Mouse (Mus musculus) midbrain, postnatal 0 days (tissue): Measurements from ENCODE around the gene 2010315B03Rik. TPM values are rescaled to one million over a fixed set of nuclear protein-coding genes. Genes with fewer than 3 reads are reported as not detected.

ENCODE experiments used
- ATAC-seq: fragments of 200-750 bp; cut with Nextera tagmentation; 2 replicates; pipeline ENCODE4 v1.8.0; 2017; ENCODE audit warnings: moderate number of reproducible peaks, mild to moderate bottlenecking, moderate TSS enrichment, moderate library complexity; ENCODE audit not compliant: low FRiP score
- DNase-seq: peaks from one replicate; pipeline ENCODE4 v3.0.0-alpha.2; 2015; ENCODE audit warnings: low spot score
- H3K27ac ChIP-seq: fragments of 300-500 bp; sonication (generic); 2 replicates; pipeline ENCODE4 v1.5.1; 2014; ENCODE audit warnings: low read depth, mild to moderate bottlenecking, low read length, mixed read lengths
- H3K27me3 ChIP-seq: fragments of 300-500 bp; sonication (generic); 2 replicates; pipeline ENCODE4 v1.6.1; 2014; ENCODE audit warnings: low read length, control low read depth, mixed read lengths; ENCODE audit not compliant: insufficient read depth
- H3K36me3 ChIP-seq: fragments of 300-500 bp; sonication (generic); 2 replicates; pipeline ENCODE4 v1.6.1; 2014; ENCODE audit warnings: low read length, control low read depth, mixed read lengths; ENCODE audit not compliant: insufficient read depth
- H3K4me1 ChIP-seq: fragments of 300-500 bp; sonication (generic); 2 replicates; pipeline ENCODE4 v1.6.1; 2014; ENCODE audit warnings: mild to moderate bottlenecking, control low read depth, antibody characterized with exemption, low read length, mixed read lengths; ENCODE audit not compliant: insufficient read depth
- H3K4me2 ChIP-seq: fragments of 300-500 bp; sonication (generic); 2 replicates; pipeline ENCODE4 v1.6.1; 2014; ENCODE audit warnings: low read depth, mild to moderate bottlenecking, low read length, mixed read lengths; ENCODE audit not compliant: poor library complexity, severe bottlenecking
- H3K4me3 ChIP-seq: fragments of 300-500 bp; sonication (generic); 2 replicates; pipeline ENCODE4 v1.5.1; 2014; ENCODE audit warnings: low read depth, mild to moderate bottlenecking, low read length, moderate library complexity
- H3K9ac ChIP-seq: fragments of 300-500 bp; sonication (generic); replicated peaks from 2 replicates; pipeline ENCODE4 v1.6.1; 2014; ENCODE audit warnings: mild to moderate bottlenecking, low read length, moderate library complexity, mixed read lengths; ENCODE audit not compliant: poor library complexity, severe bottlenecking
- H3K9me3 ChIP-seq: fragments of 300-500 bp; sonication (generic); 2 replicates; pipeline ENCODE4 v1.6.1; 2016; ENCODE audit warnings: low read length, control low read depth
- CTCF ChIP-seq: IDR thresholded peaks from 2 replicates; pipeline ENCODE4 v1.5.1; 2016; ENCODE audit warnings: antibody characterized with exemption, mild to moderate bottlenecking
- WGBS: fragments of 180-500 bp; shearing (Covaris S2); extraction: QIAGEN DNeasy Blood & Tissue Kit; methylation state at CpG from one replicate; pipeline ENCODE4 v1.1.7; 2014; 5-methylcytosine and 5-hydroxymethylcytosine counted together
- polyA plus RNA-seq: library from polyadenylated mRNA; unstranded; fragments of >200 nt; fragmentation: Nextera tagmentation; extraction: Ambion mirVana; gene quantifications from 2 replicates; pipeline ENCODE4 v1.2.1, GENCODE M21; 2015
- total RNA-seq: library from RNA; depleted of rRNA; stranded (reverse); fragments of >200 nt; gene quantifications from 2 replicates; pipeline ENCODE4 v1.2.3, GENCODE M21; 2014; rRNA removed

2010315B03Rik gene
- total RNA-seq (9.7 and 17.3 TPM in 2 replicates), polyA plus RNA-seq (13.1 and 13.6 TPM in 2 replicates)

DNA sequence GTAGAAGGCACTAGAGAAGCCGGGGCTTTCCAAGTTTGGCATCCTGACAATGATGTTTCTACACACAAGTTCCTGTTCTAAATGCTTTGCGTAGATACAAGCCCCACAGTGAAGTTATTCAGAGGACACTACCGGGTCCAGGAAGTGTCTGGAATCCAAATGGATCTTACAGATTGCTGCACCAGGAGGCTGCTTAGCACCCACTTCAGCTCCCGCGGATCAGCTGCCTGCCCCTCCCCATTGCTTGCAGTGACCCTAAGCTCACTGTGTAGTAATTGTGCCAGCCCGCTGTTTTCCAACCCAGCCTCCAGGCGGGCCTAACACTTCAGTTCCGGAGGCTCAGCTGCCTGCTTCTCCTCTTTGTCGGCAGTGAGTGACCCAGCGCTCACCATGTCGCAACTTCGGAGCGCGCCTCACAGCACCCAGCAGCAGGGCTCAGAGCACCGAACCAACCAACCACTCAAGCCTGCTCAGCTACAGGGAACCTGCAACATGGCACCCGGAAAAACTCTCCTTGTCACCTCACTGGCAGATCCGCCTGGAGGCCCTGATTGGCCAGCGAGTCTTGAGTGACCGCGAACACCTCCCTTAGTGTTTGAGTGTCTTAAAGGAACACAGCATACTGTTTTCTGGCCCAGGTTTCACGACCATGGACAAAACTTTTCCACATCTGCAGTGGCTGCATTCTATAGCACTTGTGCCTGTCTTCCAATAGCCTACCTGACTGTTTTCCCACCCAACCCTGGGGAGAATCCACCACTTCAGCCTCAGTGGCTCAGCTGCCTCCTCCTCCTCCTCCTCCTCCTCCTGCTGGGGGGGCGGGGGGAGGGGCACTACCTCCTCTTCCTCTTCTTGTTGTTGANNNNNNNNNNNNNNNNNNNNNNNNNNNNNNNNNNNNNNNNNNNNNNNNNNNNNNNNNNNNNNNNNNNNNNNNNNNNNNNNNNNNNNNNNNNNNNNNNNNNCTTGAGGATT is at the start of gene 2010315B03Rik:
TSS of gene 2010315B03Rik (minus strand) at position 526 of the 972 bp plus-strand sequence.
- Histone ChIP-seq H3K4me2 (peak within 1 kb of the TSS; percentile 42), H3K27ac (peak within 1 kb of the TSS; percentile 86), H3K36me3 (no peaks in the 10 kb centered on the region), H3K9me3 (no peaks in the 10 kb centered on the region), H3K4me3 (peak within 1 kb of the TSS; percentile 65), H3K27me3 (no peaks in the 10 kb centered on the region), H3K4me1 (peaks cover 2% of the 10 kb centered on the region; the same call in 1 of the 2 replicates), H3K9ac (peak within 1 kb of the TSS; percentile 79)
- TF ChIP-seq CTCF, result peak; percentile 16; the same call in 1 of the 2 replicates
- WGBS, result 2% methylated on average over 21 of the region's 22 CpGs
- ATAC-seq, result peak; percentile 100
- DNase-seq, result peak; percentile 94

DNA sequence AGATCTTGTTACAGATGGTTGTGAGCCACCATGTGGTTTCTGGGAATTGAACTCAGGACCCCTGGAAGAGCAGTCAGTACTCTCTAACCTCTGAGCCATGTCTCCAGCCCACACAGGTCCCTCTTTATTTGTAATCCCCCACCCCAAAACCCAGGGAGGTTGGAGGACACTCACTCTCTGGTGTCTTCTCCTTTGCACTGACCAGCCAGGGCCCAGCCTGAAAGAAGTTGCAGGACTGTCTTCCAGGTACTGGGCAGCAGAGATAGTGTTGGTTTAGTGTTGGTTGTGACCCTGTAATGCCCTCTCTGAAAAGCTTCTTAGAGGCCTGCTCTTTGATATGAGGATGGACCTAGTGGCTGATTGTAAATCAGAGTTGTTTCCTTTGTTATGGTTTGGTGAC is 994 bp downstream of the 2010315B03Rik start:
- H3K27me3 ChIP-seq, result no peaks in the 10 kb centered on the region
- no peaks in the 10 kb centered on the region for H3K36me3 ChIP-seq
- no peak overlapping the region for H3K9ac ChIP-seq
- TF ChIP-seq CTCF, result no peak
- H3K4me1 ChIP-seq, result peaks cover 2% of the 10 kb centered on the region; the same call in 1 of the 2 replicates
- 0 out of 2 replicates have a peak overlapping the region, but pooled peaks have one; percentile 86 for H3K27ac ChIP-seq
- H3K9me3 ChIP-seq, result no peaks in the 10 kb centered on the region
- H3K4me3 ChIP-seq, result peak overlapping the region; percentile 65
- H3K4me2 ChIP-seq, result peak overlapping the region; percentile 42
- ATAC-seq (no peak), DNase-seq (no peak)

DNA sequence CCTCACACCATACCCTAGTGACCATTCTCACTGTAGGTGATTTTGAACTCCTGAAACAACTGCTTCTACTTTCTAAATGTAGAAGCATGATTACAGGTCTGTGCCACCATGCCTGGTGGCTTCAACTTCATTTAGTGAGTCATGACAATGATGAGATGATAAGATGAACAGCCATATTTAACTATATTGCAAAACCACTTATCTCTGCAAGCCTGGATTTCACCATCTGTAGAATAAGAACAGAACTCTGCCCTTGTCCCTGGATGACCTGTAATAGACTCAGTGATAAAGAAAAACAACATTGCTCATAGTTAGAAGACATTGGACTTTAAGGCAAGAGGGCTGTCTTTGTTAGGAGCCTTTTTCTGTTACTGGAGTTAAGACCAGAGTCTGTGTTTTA is 24.2 kb downstream of the 2010315B03Rik start:
- Histone ChIP-seq H3K27me3 (no peaks in the 10 kb centered on the region), H3K27ac (no peak overlapping the region), H3K9ac (no peak overlapping the region), H3K4me3 (no peak overlapping the region), H3K36me3 (0 out of 2 replicates have a peak, but pooled peaks cover 4% of the 10 kb centered on the region), H3K4me2 (no peak overlapping the region), H3K4me1 (no peaks in the 10 kb centered on the region), H3K9me3 (peaks cover 4% of the 10 kb centered on the region; the same call in 1 of the 2 replicates)
- no peak for TF ChIP-seq CTCF
- ATAC-seq (no peak), DNase-seq (no peak)

DNA sequence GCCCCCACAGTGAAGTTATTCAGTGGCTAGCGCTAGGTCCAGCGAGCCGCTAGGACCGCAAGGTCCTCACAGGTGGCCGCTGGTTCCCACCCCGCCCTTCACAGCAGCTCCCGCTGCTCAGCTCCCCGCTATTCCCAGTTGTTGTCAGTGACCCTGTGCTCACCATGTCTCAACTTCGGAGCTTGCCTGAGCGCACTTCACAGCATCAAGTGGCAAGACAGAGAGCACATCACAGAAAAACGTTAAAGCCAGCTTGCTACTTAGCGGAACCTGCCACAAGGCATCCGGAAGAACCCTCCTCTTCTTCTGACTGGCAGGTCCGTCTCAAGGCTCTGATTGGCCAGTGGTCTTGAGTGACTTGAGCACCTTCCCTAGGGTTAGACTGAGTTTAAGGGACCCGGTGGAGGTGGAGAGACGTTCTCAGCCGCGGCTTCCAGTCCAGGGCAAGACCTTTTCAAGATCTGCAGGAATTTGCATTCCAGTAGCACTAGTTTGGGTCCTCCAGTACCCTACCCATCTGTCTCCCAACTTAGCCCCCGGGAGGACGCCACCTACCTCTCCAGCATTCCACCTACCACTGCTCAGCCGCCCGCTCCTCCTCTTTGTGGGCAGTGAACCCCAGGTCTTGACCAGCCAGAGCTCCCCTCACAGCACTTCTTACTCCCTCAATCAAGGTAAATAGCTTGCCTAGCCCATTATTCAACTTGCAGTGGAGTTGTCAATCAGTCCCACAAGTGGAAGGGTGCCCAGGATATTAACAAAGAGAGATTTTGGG is 30.4 kb downstream of the 2010315B03Rik start:
- Histone ChIP-seq H3K4me1 (peaks cover 7% of the 10 kb centered on the region; the same call in 1 of the 2 replicates), H3K4me3 (peak overlapping the region; percentile 77), H3K27ac (peak overlapping the region; percentile 84), H3K27me3 (no peaks in the 10 kb centered on the region), H3K9me3 (no peaks in the 10 kb centered on the region), H3K4me2 (peak overlapping the region; percentile 84), H3K36me3 (peaks cover 9% of the 10 kb centered on the region), H3K9ac (peak overlapping the region; percentile 62)
- ATAC-seq (peak; percentile 96), DNase-seq (peak; percentile 94)
- peak; percentile 36 for TF ChIP-seq CTCF
- WGBS, result 0% methylated on average over 22 of the region's 22 CpGs

DNA sequence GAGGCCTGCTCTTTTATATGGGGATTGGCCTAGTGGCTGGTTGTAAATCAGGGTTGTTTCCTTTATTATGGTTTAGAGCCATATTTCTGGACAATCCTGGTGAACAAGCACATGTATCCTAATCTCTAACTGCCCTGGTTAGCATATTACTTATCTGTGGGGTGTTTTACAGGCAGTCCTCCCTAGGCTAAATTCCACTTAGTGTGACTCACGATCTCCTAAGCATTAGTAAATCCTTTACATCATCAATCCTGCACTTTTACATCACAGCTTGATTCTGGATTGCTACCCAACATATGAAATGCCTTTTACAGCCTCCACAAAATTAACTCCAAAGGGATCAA is 31.1 kb downstream of the 2010315B03Rik start:
- 6% methylated on average over 1 of the region's 1 CpGs for WGBS
- TF ChIP-seq CTCF, result no peak
- ATAC-seq, result no peak
- Histone ChIP-seq H3K4me3 (peak overlapping the region; percentile 77), H3K36me3 (peaks cover 9% of the 10 kb centered on the region), H3K9ac (peak overlapping the region; percentile 62), H3K4me2 (peak overlapping the region; percentile 84), H3K4me1 (peaks cover 7% of the 10 kb centered on the region; the same call in 1 of the 2 replicates), H3K27me3 (no peaks in the 10 kb centered on the region), H3K9me3 (0 out of 2 replicates have a peak, but pooled peaks cover 3% of the 10 kb centered on the region), H3K27ac (peak overlapping the region; percentile 84; the same call in 1 of the 2 replicates)
- no peak for DNase-seq
